Mouse (Mus musculus) brain, embryonic 14.5 days (tissue): Measurements from ENCODE around the gene Prss29.

ENCODE experiments used
- CTCF ChIP-seq: fragments of 200-500 bp; IDR thresholded peaks from 2 replicates; pipeline ENCODE4 v1.5.1; 2012; ENCODE audit warnings: inconsistent platforms, mild to moderate bottlenecking, moderate library complexity, borderline replicate concordance; ENCODE audit not compliant: insufficient read depth, insufficient read length; ENCODE audit errors: extremely low read depth
- POLR2A ChIP-seq: fragments of 200-500 bp; IDR thresholded peaks from 2 replicates; pipeline ENCODE4 v1.6.1; 2012; ENCODE audit warnings: mild to moderate bottlenecking, inconsistent platforms, borderline replicate concordance; ENCODE audit not compliant: poor library complexity, insufficient read depth, insufficient read length, severe bottlenecking; ENCODE audit errors: extremely low read depth

DNA sequence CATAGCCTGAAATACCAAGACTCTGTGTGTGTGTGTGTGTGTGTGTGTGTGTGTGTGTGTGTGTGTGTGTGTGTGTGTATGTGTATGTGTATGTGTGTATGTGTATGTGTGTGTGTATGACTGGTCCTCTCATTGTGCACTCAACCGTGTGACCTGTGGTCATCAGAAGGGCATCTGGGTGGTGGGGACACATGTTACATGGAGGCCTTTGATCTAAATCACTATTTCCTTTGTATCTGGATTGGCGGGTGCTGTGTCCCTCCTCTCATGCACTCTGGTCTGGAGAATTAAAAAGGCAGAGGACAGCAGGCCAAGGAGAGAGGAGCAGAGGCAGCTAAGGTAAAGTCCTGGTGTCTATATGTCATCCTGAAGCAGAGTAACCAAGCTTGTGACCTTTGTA lies 47.6 kb downstream of the Prss29 start, which contains the start of gene Tpsb2:
- no peak for TF ChIP-seq POLR2A
- TF ChIP-seq CTCF, result no peak
